Mouse (Mus musculus) intestine, embryonic 16.5 days (tissue): ENCODE results near the gene Nab1. TPM values are rescaled to one million over a fixed set of nuclear protein-coding genes. Genes with fewer than 3 reads are reported as not detected.

ENCODE experiments used
- ATAC-seq: fragments of 200-750 bp; cut with Nextera tagmentation; 2 replicates; pipeline ENCODE4 v1.8.0; 2017; ENCODE audit warnings: moderate TSS enrichment, moderate library complexity
- H3K27ac ChIP-seq: fragments of 300-500 bp; sonication (generic); 2 replicates; pipeline ENCODE4 v1.5.1; 2014; ENCODE audit warnings: mild to moderate bottlenecking, low read length
- H3K27me3 ChIP-seq: fragments of 300-500 bp; sonication (generic); replicated peaks from 2 replicates; pipeline ENCODE4 v1.6.1; 2014; ENCODE audit warnings: low read length, control low read depth, mixed read lengths; ENCODE audit not compliant: control insufficient read depth, insufficient read depth
- H3K36me3 ChIP-seq: fragments of 300-500 bp; sonication (generic); 2 replicates; pipeline ENCODE4 v1.6.1; 2014; ENCODE audit warnings: low read length, control low read depth; ENCODE audit not compliant: control insufficient read depth, insufficient read depth
- H3K4me1 ChIP-seq: fragments of 300-500 bp; sonication (generic); 2 replicates; pipeline ENCODE4 v1.6.1; 2014; ENCODE audit warnings: low read length, control low read depth, mixed read lengths; ENCODE audit not compliant: control insufficient read depth, insufficient read depth
- H3K4me2 ChIP-seq: fragments of 300-500 bp; sonication (generic); 2 replicates; pipeline ENCODE4 v1.6.1; 2014; ENCODE audit warnings: low read depth, low read length, control low read depth
- H3K4me3 ChIP-seq: fragments of 300-500 bp; sonication (generic); 2 replicates; pipeline ENCODE4 v1.5.1; 2014; ENCODE audit warnings: mild to moderate bottlenecking, low read length
- H3K9ac ChIP-seq: fragments of 300-500 bp; sonication (generic); 2 replicates; pipeline ENCODE4 v1.6.1; 2014; ENCODE audit warnings: low read depth, low read length
- H3K9me3 ChIP-seq: fragments of 300-500 bp; sonication (generic); 2 replicates; pipeline ENCODE4 v1.6.1; 2016; ENCODE audit warnings: low read length, control low read depth; ENCODE audit not compliant: control insufficient read depth
- WGBS: fragments of 180-500 bp; shearing (Covaris S2); extraction: QIAGEN DNeasy Blood & Tissue Kit; methylation state at CpG from one replicate; pipeline ENCODE4 v1.1.7; 2014; 5-methylcytosine and 5-hydroxymethylcytosine counted together
- polyA plus RNA-seq: library from polyadenylated mRNA; unstranded; fragments of >200 nt; fragmentation: Nextera tagmentation; extraction: Ambion mirVana; gene quantifications from 2 replicates; pipeline ENCODE4 v1.2.1, GENCODE M21; 2015

The Nab1 gene
- polyA plus RNA-seq, 1 experiment from 2014 or later, result 4.6 TPM

DNA sequence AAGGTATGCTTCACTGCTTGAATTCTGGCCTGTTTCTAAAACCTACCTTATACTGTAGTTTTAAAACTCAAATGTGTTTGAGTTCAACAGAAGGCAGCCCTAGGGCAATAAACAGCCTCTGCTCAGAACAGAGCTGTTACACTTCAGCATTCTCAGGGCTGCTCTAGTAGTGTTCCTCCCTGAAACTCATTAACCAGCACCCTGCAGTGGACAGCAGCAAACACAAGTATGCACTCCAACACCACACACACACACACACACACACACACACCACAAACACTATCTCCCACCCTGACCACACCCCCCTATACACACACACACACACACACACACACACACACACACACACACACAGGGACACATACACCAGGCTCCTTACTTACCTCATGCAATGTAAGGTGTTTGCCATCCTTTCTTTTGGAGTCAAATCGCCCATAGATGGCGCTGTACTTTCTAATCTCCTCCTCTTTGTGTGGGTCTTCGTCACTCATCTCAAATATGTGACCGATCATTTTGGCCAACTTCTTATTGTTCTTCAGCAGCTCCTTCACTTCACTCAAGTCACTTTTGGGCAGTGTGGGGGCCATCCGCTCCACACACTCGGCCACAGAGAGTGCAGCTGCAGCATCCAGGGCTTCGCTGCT, 10.8 kb downstream of the Nab1 start:
- ATAC-seq, result no peak

DNA sequence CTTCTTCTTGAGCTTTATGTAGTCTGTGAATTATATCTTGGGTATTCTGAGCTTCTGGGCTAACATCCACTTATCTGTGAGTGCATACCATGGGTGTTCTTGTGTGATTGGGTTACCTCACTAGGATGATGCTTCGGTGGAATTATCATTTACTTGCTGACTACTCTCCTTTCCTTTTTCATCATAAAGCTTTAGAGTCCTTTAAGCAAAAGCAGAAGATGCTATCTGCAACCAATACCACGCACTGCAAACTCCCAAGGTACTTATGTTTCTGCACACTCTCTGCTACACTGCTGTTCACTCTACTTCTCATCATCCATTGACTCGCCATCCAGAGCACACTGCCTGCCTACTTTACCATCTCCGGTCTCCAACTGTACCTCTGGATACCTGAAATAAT, 15.5 kb downstream of the Nab1 start:
- 85% methylated on average over 4 of the region's 4 CpGs for WGBS
- H3K27me3 ChIP-seq, result no peaks in the 10 kb centered on the region

More for the DNA sequence above, 10.8 kb downstream of the Nab1 start:
- Histone ChIP-seq H3K27ac (no peak overlapping the region), H3K9me3 (no peaks in the 10 kb centered on the region), H3K4me1 (no peaks in the 10 kb centered on the region), H3K4me2 (no peak overlapping the region), H3K4me3 (no peak overlapping the region), H3K27me3 (no peaks in the 10 kb centered on the region), H3K9ac (no peak overlapping the region), H3K36me3 (0 out of 2 replicates have a peak, but pooled peaks cover 3% of the 10 kb centered on the region)
- 74% methylated on average over 7 of the region's 7 CpGs for WGBS

DNA sequence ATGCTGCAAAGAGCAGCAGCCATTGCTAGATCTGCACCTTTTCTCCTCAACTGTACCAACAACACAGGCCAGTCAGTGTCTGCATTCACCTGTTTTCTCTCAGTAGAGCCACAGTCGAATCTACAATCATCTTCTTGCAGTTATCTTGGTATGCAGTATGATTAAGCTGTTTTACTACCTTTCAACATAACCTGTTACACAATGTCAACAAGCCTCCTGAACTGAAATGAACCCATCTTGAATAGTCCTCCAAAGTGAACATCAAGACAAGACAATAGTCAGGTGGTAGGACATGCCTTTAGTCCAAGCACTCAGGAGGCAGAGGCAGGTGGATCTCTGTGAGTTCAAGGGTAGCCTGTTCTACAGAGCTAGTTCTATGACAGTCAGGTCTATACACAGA, 26.2 kb downstream of the Nab1 start:
- Histone ChIP-seq H3K4me2 (no peak overlapping the region), H3K27ac (no peak overlapping the region), H3K27me3 (no peaks in the 10 kb centered on the region), H3K9ac (no peak overlapping the region), H3K4me1 (no peaks in the 10 kb centered on the region), H3K4me3 (no peak overlapping the region), H3K9me3 (no peaks in the 10 kb centered on the region), H3K36me3 (0 out of 2 replicates have a peak, but pooled peaks cover 3% of the 10 kb centered on the region)
- WGBS, result 47% methylated on average over 1 of the region's 1 CpGs
- no peak for ATAC-seq

More for the DNA sequence above, 15.5 kb downstream of the Nab1 start:
- Histone ChIP-seq H3K36me3 (0 out of 2 replicates have a peak, but pooled peaks cover 3% of the 10 kb centered on the region), H3K9ac (no peak overlapping the region), H3K4me2 (no peak overlapping the region), H3K9me3 (no peaks in the 10 kb centered on the region), H3K4me1 (no peaks in the 10 kb centered on the region), H3K27ac (no peak overlapping the region), H3K4me3 (no peak overlapping the region)
- no peak for ATAC-seq

DNA sequence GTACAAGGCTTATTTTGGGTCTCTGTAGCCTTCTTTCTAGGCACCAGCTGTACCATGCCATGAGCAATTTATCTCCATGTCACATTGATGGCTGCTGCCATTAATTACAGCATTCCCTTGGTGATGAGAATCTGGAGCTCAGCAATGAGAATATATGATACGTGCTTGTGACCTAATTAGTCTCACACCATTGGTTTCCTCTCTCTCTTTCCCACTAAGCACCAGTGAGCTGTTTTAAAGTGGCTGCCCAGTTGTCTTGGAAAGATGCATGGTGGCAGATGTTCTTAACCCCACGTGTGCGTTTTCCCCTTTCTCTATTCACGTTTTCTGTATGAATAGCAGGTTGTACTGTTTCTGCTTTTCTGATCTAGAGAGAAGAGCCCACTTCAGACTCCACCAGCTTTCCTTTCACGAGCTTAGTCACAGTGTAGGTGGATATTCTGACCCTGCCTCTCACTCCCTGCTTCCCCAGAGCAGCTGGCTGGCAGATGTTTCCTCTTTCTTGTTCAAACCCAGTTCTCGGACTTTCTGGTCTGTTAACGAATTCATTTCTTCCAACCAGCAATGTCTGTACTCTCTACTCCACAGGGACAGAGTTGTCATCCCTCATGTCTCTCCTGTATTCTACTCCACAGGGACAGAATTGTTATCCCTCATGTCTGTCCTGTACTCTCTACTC, 29.5 kb downstream of the Nab1 start:
- 58% methylated on average over 7 of the region's 7 CpGs for WGBS
- H3K4me3 ChIP-seq, result no peak overlapping the region
- H3K4me2 ChIP-seq, result no peak overlapping the region
- no peaks in the 10 kb centered on the region for H3K36me3 ChIP-seq
- no peaks in the 10 kb centered on the region for H3K9me3 ChIP-seq
- no peak for ATAC-seq
- H3K9ac ChIP-seq, result no peak overlapping the region
- H3K4me1 ChIP-seq, result no peaks in the 10 kb centered on the region
- H3K27me3 ChIP-seq, result no peaks in the 10 kb centered on the region
- H3K27ac ChIP-seq, result no peak overlapping the region

DNA sequence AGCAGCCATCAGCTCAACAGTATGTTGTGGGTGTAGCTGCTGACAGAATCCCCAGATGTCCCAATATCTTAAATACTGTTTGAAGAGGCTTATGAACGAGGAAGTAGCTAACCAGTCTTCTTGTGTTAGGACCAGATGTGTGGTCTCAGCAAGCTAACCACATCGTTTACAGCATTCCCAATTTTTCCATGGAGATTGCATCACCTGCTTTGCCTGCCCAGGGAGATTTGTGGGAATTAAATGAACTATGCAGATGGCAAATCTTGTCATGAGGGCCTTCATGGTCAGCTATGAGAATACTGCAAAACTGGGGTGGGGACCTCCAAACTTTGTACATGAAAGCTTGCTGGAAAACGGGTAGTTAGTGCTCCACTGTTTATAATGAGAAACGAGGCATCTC, 30.2 kb downstream of the Nab1 start:
- H3K9me3 ChIP-seq, result no peaks in the 10 kb centered on the region
- H3K4me1 ChIP-seq, result no peaks in the 10 kb centered on the region
- H3K4me3 ChIP-seq, result no peak overlapping the region
- 66% methylated on average over 4 of the region's 4 CpGs for WGBS
- no peak overlapping the region for H3K27ac ChIP-seq
- no peaks in the 10 kb centered on the region for H3K36me3 ChIP-seq
- H3K4me2 ChIP-seq, result no peak overlapping the region
- H3K27me3 ChIP-seq, result no peaks in the 10 kb centered on the region
- no peak for ATAC-seq
- H3K9ac ChIP-seq, result no peak overlapping the region

DNA sequence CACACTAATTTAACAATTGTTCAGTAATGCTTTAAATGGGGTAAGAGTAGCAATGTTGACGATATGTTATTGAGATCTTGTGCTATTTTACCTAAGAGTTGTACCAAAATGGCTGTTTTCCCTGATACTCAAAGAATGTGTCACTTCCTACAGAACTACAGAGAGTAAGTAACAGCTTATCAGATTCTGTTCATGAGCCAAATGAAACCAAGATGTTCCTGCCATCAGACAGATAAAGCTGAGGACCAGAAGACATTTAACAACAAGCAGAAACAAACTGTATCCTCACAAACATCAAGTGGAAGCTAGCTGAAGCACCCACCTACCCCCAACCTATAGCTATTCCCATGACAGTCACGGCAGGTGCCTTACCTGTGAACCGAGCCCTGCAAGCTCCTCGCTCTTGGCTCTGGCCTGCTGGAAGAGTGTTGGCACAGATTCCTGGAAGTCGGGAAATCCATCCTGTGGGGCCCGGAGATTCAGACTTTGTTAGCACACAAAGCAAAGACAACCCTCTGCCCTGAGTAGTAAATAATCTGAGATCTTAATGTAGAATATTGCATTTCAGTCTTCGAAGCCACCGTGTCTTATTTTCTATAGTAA, 33.9 kb downstream of the Nab1 start:
- Histone ChIP-seq H3K9ac (no peak overlapping the region), H3K4me1 (no peaks in the 10 kb centered on the region), H3K36me3 (no peaks in the 10 kb centered on the region), H3K9me3 (no peaks in the 10 kb centered on the region), H3K4me2 (no peak overlapping the region), H3K27ac (no peak overlapping the region), H3K4me3 (no peak overlapping the region), H3K27me3 (no peaks in the 10 kb centered on the region)
- WGBS, result 90% methylated on average over 8 of the region's 8 CpGs
- no peak for ATAC-seq

DNA sequence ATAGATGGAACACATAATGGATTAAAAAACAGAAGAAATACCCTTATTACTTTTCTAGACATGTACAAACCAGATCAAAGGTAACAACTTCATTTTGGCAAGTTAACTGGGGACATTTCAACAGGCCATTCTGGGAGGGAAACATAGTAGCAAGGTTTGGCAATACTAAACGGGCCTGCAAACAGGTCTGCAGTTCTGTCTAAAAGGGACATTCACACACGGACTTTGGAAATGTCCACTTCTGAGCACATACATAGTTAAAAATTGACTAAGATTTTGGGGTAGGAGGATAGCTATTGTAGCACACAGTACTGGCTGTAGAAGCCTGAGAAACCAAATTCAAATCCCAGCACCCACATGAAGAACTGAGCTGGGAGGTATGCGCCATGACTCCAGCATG, 34.6 kb downstream of the Nab1 start:
- 91% methylated on average over 3 of the region's 3 CpGs for WGBS
- H3K27ac ChIP-seq, result no peak overlapping the region
- no peak overlapping the region for H3K4me2 ChIP-seq
- ATAC-seq, result no peak
- H3K4me3 ChIP-seq, result no peak overlapping the region
- no peaks in the 10 kb centered on the region for H3K27me3 ChIP-seq
- no peaks in the 10 kb centered on the region for H3K9me3 ChIP-seq
- no peak overlapping the region for H3K9ac ChIP-seq
- no peaks in the 10 kb centered on the region for H3K36me3 ChIP-seq
- H3K4me1 ChIP-seq, result no peaks in the 10 kb centered on the region

DNA sequence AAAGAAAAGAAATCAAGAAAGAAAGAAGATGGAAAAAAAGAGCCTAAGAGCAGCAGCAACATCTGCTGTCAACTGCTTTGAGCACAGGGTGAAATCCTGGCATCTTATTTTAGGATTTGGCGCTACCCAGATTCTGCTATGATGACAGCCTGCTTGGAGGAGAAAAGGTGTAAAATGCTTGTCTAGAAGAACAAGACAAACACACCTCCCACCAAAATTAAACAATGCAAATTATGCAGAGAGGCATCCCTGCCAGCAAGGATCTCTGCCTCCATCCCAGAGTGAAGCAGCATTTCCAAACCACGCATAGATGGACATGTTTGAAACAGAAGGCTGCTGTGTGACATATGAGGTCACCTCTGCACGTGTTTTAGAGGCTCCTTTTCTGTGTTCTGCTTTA, 35.2 kb downstream of the Nab1 start:
- H3K4me2 ChIP-seq, result no peak overlapping the region
- no peaks in the 10 kb centered on the region for H3K36me3 ChIP-seq
- no peaks in the 10 kb centered on the region for H3K9me3 ChIP-seq
- 82% methylated on average over 3 of the region's 3 CpGs for WGBS
- ATAC-seq, result no peak
- H3K4me3 ChIP-seq, result no peak overlapping the region
- H3K27ac ChIP-seq, result no peak overlapping the region
- no peak overlapping the region for H3K9ac ChIP-seq
- H3K27me3 ChIP-seq, result no peaks in the 10 kb centered on the region
- H3K4me1 ChIP-seq, result no peaks in the 10 kb centered on the region

DNA sequence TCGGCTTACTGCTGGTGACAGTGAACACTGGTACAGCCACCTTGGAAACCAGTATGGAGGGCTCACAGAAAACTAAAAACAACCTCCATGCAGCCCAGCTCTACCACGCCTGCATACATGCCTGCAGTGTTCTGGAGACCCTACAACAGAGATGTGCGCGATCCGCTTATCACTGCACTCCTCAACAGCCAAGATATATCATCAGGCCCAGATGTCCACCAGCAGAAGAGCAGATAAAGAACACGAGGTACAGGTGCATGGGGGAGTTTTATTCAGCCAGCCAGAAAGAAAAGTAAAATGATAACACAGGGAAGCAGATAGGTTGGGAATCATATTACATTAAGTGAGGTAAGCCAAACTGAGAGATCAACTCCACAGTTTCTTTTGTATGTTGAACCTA, 37.2 kb downstream of the Nab1 start:
- no peaks in the 10 kb centered on the region for H3K4me1 ChIP-seq
- 81% methylated on average over 6 of the region's 6 CpGs for WGBS
- no peak overlapping the region for H3K27ac ChIP-seq
- H3K4me3 ChIP-seq, result no peak overlapping the region
- H3K36me3 ChIP-seq, result no peaks in the 10 kb centered on the region
- no peak overlapping the region for H3K4me2 ChIP-seq
- H3K27me3 ChIP-seq, result no peaks in the 10 kb centered on the region
- no peak for ATAC-seq
- H3K9me3 ChIP-seq, result no peaks in the 10 kb centered on the region
- H3K9ac ChIP-seq, result no peak overlapping the region
